Comparison of ENCODE assay signal across 13 mouse cellular contexts in genomic region chr8:116508721-116509120, GRCm38 (mm10). TPM values are rescaled to one million over a fixed set of nuclear protein-coding genes. Genes with fewer than 3 reads are reported as not detected.
DNase-seq lines count a peak whose midpoint lies in the region; ATAC-seq lines count a peak whose summit lies in the region.
"Had no signal": no experiment of that assay in that cellular context is flagged by ENCODE, and none has a peak within 500 bp of the region (broad histone marks: within the 10 kb centered on the region; RNA-seq: fewer than 3 reads in every experiment).

No protein-coding gene starts in this region.

- no peak overlapping the region for H3K9ac ChIP-seq in lung, embryonic 15.5 days
- H3K9ac ChIP-seq: hindbrain, embryonic 12.5 days; neural tube, embryonic 13.5 days had no signal

- no peaks in the 10 kb centered on the region for H3K9me3 ChIP-seq in lung, embryonic 15.5 days
- H3K9me3 ChIP-seq: hindbrain, embryonic 12.5 days; neural tube, embryonic 13.5 days had no signal

- intact Hi-C loops in left cerebral cortex, postnatal 36 days (cut with DNase I), result loop anchor here (10.0 kb wide), 1 partner anchor 116 kb away; no protein-coding TSS in a partner anchor

- 30% methylated on average over 5 of the region's 5 CpGs for WGBS in lung, embryonic 15.5 days

- DNase-seq in cerebellum, adult 18-20 months, result peak; percentile 53 to 55
- DNase-seq in adrenal gland, postnatal 10 days, result peak; percentile 66
- peak; percentile 59 for DNase-seq in gastrocnemius, postnatal 10 days
- DNase-seq in left cerebral cortex, postnatal 36 days (ENCODE audit: low spot score in 2 of 2), result no peak
- DNase-seq in embryo, embryonic 11 days, result no peak
- no peak for DNase-seq in left cerebral cortex, adult 9 months (ENCODE audit: low spot score in 2 of 2)

- no peaks in the 10 kb centered on the region for H3K27me3 ChIP-seq in lung, embryonic 15.5 days
- H3K27me3 ChIP-seq: hindbrain, embryonic 12.5 days; megakaryocyte, embryonic 14.5 days; neural tube, embryonic 13.5 days; Patski had no signal

- H3K4me3 ChIP-seq in lung, embryonic 15.5 days, result no peak overlapping the region
- H3K4me3 ChIP-seq: hindbrain, embryonic 12.5 days; left cerebral cortex, adult 2 months; megakaryocyte, embryonic 14.5 days; neural tube, embryonic 13.5 days had no signal

- no peaks in the 10 kb centered on the region for H3K36me3 ChIP-seq in lung, embryonic 15.5 days
- H3K36me3 ChIP-seq: hindbrain, embryonic 12.5 days; neural tube, embryonic 13.5 days had no signal

- ATAC-seq in cerebellum, adult (ENCODE audit: insufficient number of reproducible peaks, low FRiP score, low TSS enrichment), result no peak
- peak; percentile 81 for ATAC-seq in lung, embryonic 15.5 days (ENCODE audit: borderline replicate concordance, extremely low read depth, low FRiP score, low TSS enrichment)
- ATAC-seq: Patski had no signal

- peaks cover 5% of the 10 kb centered on the region for H3K4me1 ChIP-seq in lung, embryonic 15.5 days

- H3K4me2 ChIP-seq in lung, embryonic 15.5 days, result no peak overlapping the region
- H3K4me2 ChIP-seq: hindbrain, embryonic 12.5 days; neural tube, embryonic 13.5 days had no signal

- peak overlapping the region; percentile 72 for H3K27ac ChIP-seq in lung, embryonic 15.5 days
- H3K27ac ChIP-seq: hindbrain, embryonic 12.5 days; left cerebral cortex, adult 2 months; neural tube, embryonic 13.5 days had no signal

RNA-seq across cellular contexts. Expression of gene Dynlrb2, which starts 3.9 kb away (rescaled TPM):
- under 1 TPM in 1 of 2 experiments, not detected in 1; 0.64 TPM for total RNA-seq in adrenal gland, postnatal 10 days (2021)
- not detected for total RNA-seq in gastrocnemius, postnatal 10 days (2021)
- polyA plus RNA-seq in lung, embryonic 15.5 days (2015; fragmentation: Nextera tagmentation; extraction: Ambion mirVana), result 31.3 and 32.8 TPM in 2 replicates
- 1 to 10 TPM; 2.3 TPM for total RNA-seq in left cerebral cortex, postnatal 36 days (2021)

Comparison
In these comparisons a context has a peak if more than half of its experiments do, and no peak if none do; other contexts are left out.
1. DNase-seq: peak in cerebellum, adult 18-20 months (2 of 2), adrenal gland, postnatal 10 days (single experiment) and gastrocnemius, postnatal 10 days (single experiment); none in left cerebral cortex, postnatal 36 days (0 of 2), embryo, embryonic 11 days (single experiment) and left cerebral cortex, adult 9 months (0 of 2).